ENCODE assay signal across 16 mouse cellular contexts in the genomic region with DNA sequence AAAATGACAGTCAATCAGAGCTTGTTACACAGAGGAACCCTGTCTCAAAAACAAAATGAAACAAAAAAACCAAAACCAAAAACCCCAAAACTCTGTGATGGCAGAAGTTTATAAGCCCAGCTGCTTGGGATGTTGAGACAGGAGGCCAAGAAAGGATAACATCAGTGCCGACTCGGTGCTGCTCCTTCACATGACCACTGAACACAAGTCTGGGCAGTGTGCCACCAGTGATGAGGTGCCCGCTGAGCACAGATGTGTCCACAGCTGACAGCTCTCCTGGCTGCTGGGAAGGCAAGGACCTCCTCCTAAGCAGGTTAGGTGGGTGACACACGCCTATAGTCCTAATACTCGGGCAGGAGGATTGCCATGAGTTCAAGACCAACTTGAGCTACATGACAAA. TPM values are rescaled to one million over a fixed set of nuclear protein-coding genes. Genes with fewer than 3 reads are reported as not detected.
A peak's percentile ranks its signal among the peaks of the same experiment; 100 is the strongest.
DNase-seq lines count a peak whose midpoint lies in the region; ATAC-seq and TF ChIP-seq lines count a peak whose summit lies in the region.
"Had no signal": no experiment of that assay in that cellular context is flagged by ENCODE, and none has a peak within 500 bp of the region (broad histone marks: within the 10 kb centered on the region; RNA-seq: fewer than 3 reads in every experiment).

No protein-coding gene starts in this region.

- H3K36me3 ChIP-seq in hindbrain, postnatal 0 days (ENCODE audit: insufficient read depth, low read length), result peaks cover 10% of the 10 kb centered on the region; the same call in 1 of the 2 replicates

- peak; percentile 16 for DNase-seq in adrenal gland, postnatal 14 days
- DNase-seq in adrenal gland, postnatal 4 days (ENCODE audit: low spot score in 2 of 2), result no peak
- DNase-seq in layer of hippocampus, adult 2 months (ENCODE audit: low spot score in 2 of 2), result no peak
- DNase-seq in layer of hippocampus, adult 18-20 months (ENCODE audit: low spot score in 2 of 2), result no peak
- peak; percentile 23 for DNase-seq in right cerebral cortex, postnatal 4 days
- no peak for DNase-seq in right cerebral cortex, postnatal 25 days
- no peak for DNase-seq in hindbrain, postnatal 0 days (ENCODE audit: low spot score)
- DNase-seq in Muller cell, postnatal 12 days (ENCODE audit: inconsistent ontology term), result no peak
- DNase-seq: cerebellum, postnatal 36 days; gastrocnemius, adult 2 months; spleen, adult 18-20 months had no signal

- peaks cover 15% of the 10 kb centered on the region for H3K4me1 ChIP-seq in hindbrain, postnatal 0 days (ENCODE audit: insufficient read depth, low read length)

- no peaks in the 10 kb centered on the region for H3K9me3 ChIP-seq in hindbrain, postnatal 0 days (ENCODE audit: low read length)
- H3K9me3 ChIP-seq: forebrain, embryonic 13.5 days; heart, embryonic 12.5 days had no signal

- H3K27me3 ChIP-seq in hindbrain, postnatal 0 days (ENCODE audit: insufficient read depth, low read length), result no peaks in the 10 kb centered on the region
- H3K27me3 ChIP-seq: forebrain, embryonic 13.5 days; heart, embryonic 12.5 days had no signal

- ATAC-seq in hindbrain, postnatal 0 days, result no peak
- ATAC-seq: forebrain, embryonic 13.5 days; intestine, embryonic 16.5 days had no signal

- H3K4me2 ChIP-seq in hindbrain, postnatal 0 days (ENCODE audit: low read depth, low read length), result no peak overlapping the region
- H3K4me2 ChIP-seq: forebrain, embryonic 13.5 days; heart, embryonic 12.5 days had no signal

- peak overlapping the region; percentile 65 for H3K27ac ChIP-seq in layer of hippocampus, adult 2 months
- H3K27ac ChIP-seq in hindbrain, postnatal 0 days, result no peak overlapping the region
- H3K27ac ChIP-seq: forebrain, embryonic 13.5 days; gastrocnemius, adult 2 months had no signal

- H3K4me3 ChIP-seq in layer of hippocampus, adult 2 months, result no peak overlapping the region
- no peak overlapping the region for H3K4me3 ChIP-seq in hindbrain, postnatal 0 days (ENCODE audit: low read length)
- H3K4me3 ChIP-seq: forebrain, embryonic 13.5 days; gastrocnemius, adult 2 months; heart, embryonic 12.5 days; myocyte had no signal

- WGBS in hindbrain, postnatal 0 days, result 57% methylated on average over 5 of the region's 5 CpGs

- no peak overlapping the region for H3K9ac ChIP-seq in hindbrain, postnatal 0 days (replicated peaks; ENCODE audit: low read length)
- H3K9ac ChIP-seq: forebrain, embryonic 13.5 days; heart, embryonic 12.5 days had no signal

- TF ChIP-seq CTCF in layer of hippocampus, adult 2 months (conservative IDR thresholded peaks at IDR 0.05), result no peak
- no peak for TF ChIP-seq CTCF in hindbrain, postnatal 0 days (IDR thresholded peaks at IDR 0.05; ENCODE audit: low read depth)

RNA-seq across cellular contexts. Expression of a gene that starts 2.6 kb away (rescaled TPM):
- 19.8 and 20.9 TPM in 2 replicates for total RNA-seq in adrenal gland, postnatal 14 days (2021)
- total RNA-seq in adrenal gland, postnatal 4 days (2021), result 10 to 100 TPM; 36.4 to 38.1 TPM
- total RNA-seq in layer of hippocampus, adult 2 months (2021), result 10 to 100 TPM; 50.1 to 51.1 TPM
- total RNA-seq in layer of hippocampus, adult 18-20 months (2021), result 10 to 100 TPM; 49.4 to 54.7 TPM
- total RNA-seq in hindbrain, postnatal 0 days (2014; rRNA removed), result 33.2 and 39.1 TPM in 2 replicates
- polyA plus RNA-seq in hindbrain, postnatal 0 days (2015; fragmentation: Nextera tagmentation; extraction: Ambion mirVana), result 34.7 and 35.3 TPM in 2 replicates

RNA-seq across cellular contexts. Expression of a gene that starts 22.6 kb away (rescaled TPM):
- total RNA-seq in adrenal gland, postnatal 14 days (2021), result 112 and 122 TPM in 2 replicates
- total RNA-seq in adrenal gland, postnatal 4 days (2021), result 100 to 1,000 TPM in 1 of 2 experiments, 10 to 100 TPM in 1; 97.7 to 115 TPM
- total RNA-seq in layer of hippocampus, adult 2 months (2021), result 100 to 1,000 TPM; 120 TPM
- 100 to 1,000 TPM; 108 to 113 TPM for total RNA-seq in layer of hippocampus, adult 18-20 months (2021)
- total RNA-seq in hindbrain, postnatal 0 days (2014; rRNA removed), result 90.6 and 99.7 TPM in 2 replicates
- polyA plus RNA-seq in hindbrain, postnatal 0 days (2015; fragmentation: Nextera tagmentation; extraction: Ambion mirVana), result 69.7 and 76.3 TPM in 2 replicates

RNA-seq across cellular contexts. Expression of a gene that starts 22.6 kb away (rescaled TPM):
- 0.15 TPM in 1 of 2 replicates, not detected in the other for total RNA-seq in adrenal gland, postnatal 14 days (2021)
- total RNA-seq in adrenal gland, postnatal 4 days (2021), result 1 to 10 TPM in 1 of 2 experiments, under 1 TPM in 1; 0.54 to 1.5 TPM
- 1 to 10 TPM; 1.3 to 1.5 TPM for total RNA-seq in layer of hippocampus, adult 2 months (2021)
- under 1 TPM; 0.32 to 0.36 TPM for total RNA-seq in layer of hippocampus, adult 18-20 months (2021)
- total RNA-seq in hindbrain, postnatal 0 days (2014; rRNA removed), result 0.61 and 0.68 TPM in 2 replicates
- polyA plus RNA-seq in hindbrain, postnatal 0 days (2015; fragmentation: Nextera tagmentation; extraction: Ambion mirVana), result 0.30 and 0.72 TPM in 2 replicates
- total RNA-seq: gastrocnemius, adult 2 months had no signal
- polyA plus RNA-seq: forebrain, embryonic 13.5 days had no signal

RNA-seq across cellular contexts. Expression of a gene that starts 30.2 kb away (rescaled TPM):
- not detected in 2 replicates for total RNA-seq in adrenal gland, postnatal 14 days (2021)
- total RNA-seq in adrenal gland, postnatal 4 days (2021), result 1 to 10 TPM in 1 of 2 experiments, not detected in 1; 1.1 TPM
- under 1 TPM; 0.41 to 0.64 TPM for total RNA-seq in layer of hippocampus, adult 2 months (2021)
- total RNA-seq in layer of hippocampus, adult 18-20 months (2021), result under 1 TPM; 0.99 TPM
- total RNA-seq in hindbrain, postnatal 0 days (2014; rRNA removed), result 5.6 and 7.2 TPM in 2 replicates
- 4.4 and 5.0 TPM in 2 replicates for polyA plus RNA-seq in hindbrain, postnatal 0 days (2015; fragmentation: Nextera tagmentation; extraction: Ambion mirVana)
- total RNA-seq: gastrocnemius, adult 2 months had no signal
- polyA plus RNA-seq: embryonic facial prominence, embryonic 14.5 days; forebrain, embryonic 13.5 days had no signal

RNA-seq across cellular contexts. Expression of a gene that starts 41.5 kb away (rescaled TPM):
- total RNA-seq in adrenal gland, postnatal 14 days (2021), result 1.2 and 1.5 TPM in 2 replicates
- 1 to 10 TPM; 5.1 to 5.2 TPM for total RNA-seq in adrenal gland, postnatal 4 days (2021)
- total RNA-seq in layer of hippocampus, adult 2 months (2021), result 1 to 10 TPM; 1.7 to 2.8 TPM
- total RNA-seq in layer of hippocampus, adult 18-20 months (2021), result 1 to 10 TPM; 1.7 to 2.2 TPM
- total RNA-seq in hindbrain, postnatal 0 days (2014; rRNA removed), result 1.2 and 1.5 TPM in 2 replicates
- polyA plus RNA-seq in hindbrain, postnatal 0 days (2015; fragmentation: Nextera tagmentation; extraction: Ambion mirVana), result 0.33 and 0.58 TPM in 2 replicates

Comparison
In these comparisons a context has a peak if more than half of its experiments do, and no peak if none do; other contexts are left out.
1. DNase-seq: peak in adrenal gland, postnatal 14 days (single experiment) and right cerebral cortex, postnatal 4 days (single experiment); none in adrenal gland, postnatal 4 days (0 of 2), layer of hippocampus, adult 2 months (0 of 2), layer of hippocampus, adult 18-20 months (0 of 2), right cerebral cortex, postnatal 25 days (single experiment), hindbrain, postnatal 0 days (single experiment) and Muller cell, postnatal 12 days (single experiment).